Mouse (Mus musculus): ENCODE data around the gene Gm2663. TPM values are rescaled to one million over a fixed set of nuclear protein-coding genes. Genes with fewer than 3 reads are reported as not detected.
"Not testable (repeated sequence)": the region's sequence is repeated elsewhere in the genome, so short reads cannot be mapped to it uniquely, and the experiment has no call there.

Gene Gm2663
- total and polyA plus RNA-seq, 3 experiments, result not detected

- H3K4me3 ChIP-seq (ENCODE audit: low read depth, low read length), result no peak overlapping the region
- H3K4me1 ChIP-seq (ENCODE audit: insufficient read depth, low read depth, low read length), result no peaks in the 10 kb centered on the region
- H3K36me3 ChIP-seq (replicated peaks), result no peaks in the 10 kb centered on the region
- DNase-seq (ENCODE audit: low spot score) (no peak), ATAC-seq (ENCODE audit: extremely low read depth, insufficient number of reproducible peaks, low FRiP score, poor library complexity, severe bottlenecking) (no peak)
- no peaks in the 10 kb centered on the region for H3K27me3 ChIP-seq (ENCODE audit: insufficient read depth, low read length)
- no peaks in the 10 kb centered on the region for H3K9me3 ChIP-seq (replicated peaks)
- no peak for TF ChIP-seq POLR2AphosphoS5 (IDR thresholded peaks at IDR 0.05; ENCODE audit: insufficient replicate concordance, low read depth, low read length)
Observed at GRCm38 (mm10) chr6:41019140-41019539, 19.9 kb upstream of the Gm2663 start.

GRCm38 (mm10) chr6:41018629-41019028 is 19.4 kb upstream of the Gm2663 start:
- ATAC-seq (ENCODE audit: extremely low read depth, insufficient number of reproducible peaks, low FRiP score, poor library complexity, severe bottlenecking) (no peak), DNase-seq (ENCODE audit: low spot score) (no peak)
- no peaks in the 10 kb centered on the region for H3K4me1 ChIP-seq (ENCODE audit: insufficient read depth, low read depth, low read length)
- TF ChIP-seq CTCF (IDR thresholded peaks at IDR 0.05; ENCODE audit: low read depth, low read length) (no peak), GATA1 (IDR thresholded peaks at IDR 0.05; ENCODE audit: borderline replicate concordance, low read length) (no peak), POLR2AphosphoS5 (IDR thresholded peaks at IDR 0.05; ENCODE audit: insufficient replicate concordance, low read depth, low read length) (no peak), GATA2 (IDR thresholded peaks at IDR 0.05; ENCODE audit: borderline replicate concordance, low read depth, low read length) (no peak), TAL1 (conservative IDR thresholded peaks at IDR 0.05; ENCODE audit: low read depth, low read length) (no peak)
- H3K27me3 ChIP-seq (ENCODE audit: insufficient read depth, low read length), result no peaks in the 10 kb centered on the region
- no peaks in the 10 kb centered on the region for H3K36me3 ChIP-seq (replicated peaks)
- no peak overlapping the region for H3K4me3 ChIP-seq (ENCODE audit: low read depth, low read length)
- no peaks in the 10 kb centered on the region for H3K9me3 ChIP-seq (replicated peaks)

- TF ChIP-seq GATA2 (IDR thresholded peaks at IDR 0.05; ENCODE audit: borderline replicate concordance, low read depth, low read length) (no peak), GATA1 (IDR thresholded peaks at IDR 0.05; ENCODE audit: borderline replicate concordance, low read length) (no peak), TAL1 (conservative IDR thresholded peaks at IDR 0.05; ENCODE audit: low read depth, low read length) (no peak), POLR2AphosphoS5 (IDR thresholded peaks at IDR 0.05; ENCODE audit: insufficient replicate concordance, low read depth, low read length) (no peak), CTCF (IDR thresholded peaks at IDR 0.05; ENCODE audit: low read depth, low read length) (no peak)
- Histone ChIP-seq H3K4me3 (ENCODE audit: low read depth, low read length) (no peak overlapping the region), H3K27me3 (ENCODE audit: insufficient read depth, low read length) (no peaks in the 10 kb centered on the region), H3K9me3 (replicated peaks) (no peaks in the 10 kb centered on the region), H3K4me1 (ENCODE audit: insufficient read depth, low read depth, low read length) (no peaks in the 10 kb centered on the region), H3K36me3 (replicated peaks) (no peaks in the 10 kb centered on the region)
- DNase-seq (ENCODE audit: low spot score) (no peak), ATAC-seq (ENCODE audit: extremely low read depth, insufficient number of reproducible peaks, low FRiP score, poor library complexity, severe bottlenecking) (no peak)
Observed at GRCm38 (mm10) chr6:41015065-41015464, 15.8 kb upstream of the Gm2663 start.

GRCm38 (mm10) chr6:40964454-40964853 is 34.8 kb downstream of the Gm2663 start, which contains the start of gene 1810009J06Rik:
Gene 1810009J06Rik, plus strand, starts transcription at chr6:40964754.
- H3K9me3 ChIP-seq (replicated peaks); H3K4me3 ChIP-seq (ENCODE audit: low read depth, low read length); H3K4me1 ChIP-seq (ENCODE audit: insufficient read depth, low read depth, low read length); DNase-seq (ENCODE audit: low spot score); H3K27me3 ChIP-seq (ENCODE audit: insufficient read depth, low read length); H3K36me3 ChIP-seq (replicated peaks); ATAC-seq (ENCODE audit: extremely low read depth, insufficient number of reproducible peaks, low FRiP score, poor library complexity, severe bottlenecking): not testable (repeated sequence)

- Histone ChIP-seq H3K36me3 (replicated peaks) (no peaks in the 10 kb centered on the region), H3K4me3 (ENCODE audit: low read depth, low read length) (no peak overlapping the region), H3K4me1 (ENCODE audit: insufficient read depth, low read depth, low read length) (no peaks in the 10 kb centered on the region), H3K9me3 (replicated peaks) (no peaks in the 10 kb centered on the region), H3K27me3 (ENCODE audit: insufficient read depth, low read length) (no peaks in the 10 kb centered on the region)
- ATAC-seq (ENCODE audit: extremely low read depth, insufficient number of reproducible peaks, low FRiP score, poor library complexity, severe bottlenecking) (no peak), DNase-seq (ENCODE audit: low spot score) (no peak)
- TF ChIP-seq POLR2AphosphoS5 (IDR thresholded peaks at IDR 0.05; ENCODE audit: insufficient replicate concordance, low read depth, low read length), result no peak
- no peak for TF ChIP-seq CTCF (IDR thresholded peaks at IDR 0.05; ENCODE audit: low read depth, low read length)
- TF ChIP-seq TAL1 (conservative IDR thresholded peaks at IDR 0.05; ENCODE audit: low read depth, low read length), result no peak
- no peak for TF ChIP-seq GATA2 (IDR thresholded peaks at IDR 0.05; ENCODE audit: borderline replicate concordance, low read depth, low read length)
- no peak for TF ChIP-seq GATA1 (IDR thresholded peaks at IDR 0.05; ENCODE audit: borderline replicate concordance, low read length)
Observed at GRCm38 (mm10) chr6:40953716-40954115, 45.6 kb downstream of the Gm2663 start.

- no peak for TF ChIP-seq GATA2 (IDR thresholded peaks at IDR 0.05; ENCODE audit: borderline replicate concordance, low read depth, low read length)
- no peak for TF ChIP-seq GATA1 (IDR thresholded peaks at IDR 0.05; ENCODE audit: borderline replicate concordance, low read length)
- TF ChIP-seq TAL1 (conservative IDR thresholded peaks at IDR 0.05; ENCODE audit: low read depth, low read length), result no peak
- no peak for TF ChIP-seq CTCF (IDR thresholded peaks at IDR 0.05; ENCODE audit: low read depth, low read length)
- no peak for TF ChIP-seq POLR2AphosphoS5 (IDR thresholded peaks at IDR 0.05; ENCODE audit: insufficient replicate concordance, low read depth, low read length)
- H3K9me3 ChIP-seq (replicated peaks), result no peaks in the 10 kb centered on the region
- no peaks in the 10 kb centered on the region for H3K4me1 ChIP-seq (ENCODE audit: insufficient read depth, low read depth, low read length)
- ATAC-seq (ENCODE audit: extremely low read depth, insufficient number of reproducible peaks, low FRiP score, poor library complexity, severe bottlenecking) (no peak), DNase-seq (ENCODE audit: low spot score) (no peak)
- no peak within 1 kb of the TSS for H3K4me3 ChIP-seq (ENCODE audit: low read depth, low read length)
- H3K27me3 ChIP-seq (ENCODE audit: insufficient read depth, low read length), result no peaks in the 10 kb centered on the region
- H3K36me3 ChIP-seq (replicated peaks), result no peaks in the 10 kb centered on the region
Observed at GRCm38 (mm10) chr6:40951770-40952169, 47.5 kb downstream of the Gm2663 start, which contains the start of gene Gm4744. Gene Gm4744, minus strand, starts transcription at chr6:40951870.

Other genes with a start within 250 kb of the Gm2663 start
- not detected in 2 replicates for gene Moxd2, start 112.0 kb downstream of the Gm2663 start, total RNA-seq (2014; fragmentation: Nextera tagmentation)
- gene Moxd2, start 112.0 kb downstream of the Gm2663 start, total RNA-seq (2017), result not detected in 2 replicates
- not detected in 2 replicates for gene Moxd2, start 112.0 kb downstream of the Gm2663 start, polyA plus RNA-seq (2012)
- gene Prss58, start 99.1 kb downstream of the Gm2663 start, total RNA-seq (2014; fragmentation: Nextera tagmentation), result not detected in 2 replicates
- gene Prss58, start 99.1 kb downstream of the Gm2663 start, total RNA-seq (2017), result not detected in 2 replicates
- gene Prss58, start 99.1 kb downstream of the Gm2663 start, polyA plus RNA-seq (2012), result not detected in 2 replicates
- not detected in 2 replicates for gene 1700074P13Rik, start 58.9 kb downstream of the Gm2663 start, total RNA-seq (2014; fragmentation: Nextera tagmentation)
- 0.44 TPM in 1 of 2 replicates, not detected in the other for gene 1700074P13Rik, start 58.9 kb downstream of the Gm2663 start, total RNA-seq (2017)
- not detected in 2 replicates for gene 1700074P13Rik, start 58.9 kb downstream of the Gm2663 start, polyA plus RNA-seq (2012)
- not detected in 2 replicates for gene Gm4744, start 47.6 kb downstream of the Gm2663 start, total RNA-seq (2014; fragmentation: Nextera tagmentation)
- gene Gm4744, start 47.6 kb downstream of the Gm2663 start, total RNA-seq (2017), result not detected in 2 replicates
- gene Gm4744, start 47.6 kb downstream of the Gm2663 start, polyA plus RNA-seq (2012), result not detected in 2 replicates
- not detected in 2 replicates for gene 1810009J06Rik, start 34.7 kb downstream of the Gm2663 start, total RNA-seq (2014; fragmentation: Nextera tagmentation)
- not detected in 2 replicates for gene 1810009J06Rik, start 34.7 kb downstream of the Gm2663 start, total RNA-seq (2017)
- gene 1810009J06Rik, start 34.7 kb downstream of the Gm2663 start, polyA plus RNA-seq (2012), result not detected in 2 replicates
- not detected in 2 replicates for gene 2210010C04Rik, start 36.0 kb upstream of the Gm2663 start, total RNA-seq (2014; fragmentation: Nextera tagmentation)
- not detected in 2 replicates for gene 2210010C04Rik, start 36.0 kb upstream of the Gm2663 start, total RNA-seq (2017)
- not detected in 2 replicates for gene 2210010C04Rik, start 36.0 kb upstream of the Gm2663 start, polyA plus RNA-seq (2012)

Data from G1E (cell line).